ENCODE assay signal across 11 mouse cellular contexts in genomic region chr2:93191488-93192181, GRCm38 (mm10). TPM values are rescaled to one million over a fixed set of nuclear protein-coding genes. Genes with fewer than 3 reads are reported as not detected.
DNase-seq lines count a peak whose midpoint lies in the region; ATAC-seq and TF ChIP-seq lines count a peak whose summit lies in the region.
"Had no signal": no experiment of that assay in that cellular context is flagged by ENCODE, and none has a peak within 500 bp of the region (broad histone marks: within the 10 kb centered on the region; RNA-seq: fewer than 3 reads in every experiment).

No protein-coding gene starts in this region.

- H3K4me2 ChIP-seq in forebrain, embryonic 11.5 days (ENCODE audit: low read depth, low read length, severe bottlenecking): peak overlapping the region; percentile 31; the same call in 1 of the 2 replicates
- 0 out of 2 replicates have a peak overlapping the region, but pooled peaks have one; percentile 3 for H3K4me2 ChIP-seq in intestine, embryonic 15.5 days (replicated peaks)

- WGBS in spleen, adult 2 months: 36% methylated on average over 14 of the region's 14 CpGs
- WGBS in forebrain, embryonic 11.5 days: 71% methylated on average over 14 of the region's 14 CpGs
- WGBS in intestine, embryonic 15.5 days: 65% methylated on average over 14 of the region's 14 CpGs
- 75% methylated on average over 14 of the region's 14 CpGs for WGBS in small intestine, adult 2 months

- peaks cover 55% of the 10 kb centered on the region for H3K4me1 ChIP-seq in spleen, adult 2 months (ENCODE audit: control insufficient read depth, insufficient read depth, insufficient read length)
- H3K4me1 ChIP-seq in forebrain, embryonic 11.5 days (replicated peaks; ENCODE audit: control insufficient read depth, insufficient read depth, low read length): peaks cover 26% of the 10 kb centered on the region; the same call in 1 of the 2 replicates
- peaks cover 65% of the 10 kb centered on the region for H3K4me1 ChIP-seq in intestine, embryonic 15.5 days (replicated peaks)
- peaks cover 24% of the 10 kb centered on the region for H3K4me1 ChIP-seq in small intestine, adult 2 months (ENCODE audit: control insufficient read depth, insufficient read depth, insufficient read length, low read length)

- H3K4me3 ChIP-seq in spleen, adult 2 months (ENCODE audit: extremely low read depth, insufficient read depth, insufficient read length): peak overlapping the region; percentile 31; the same call in 1 of the 2 replicates
- H3K4me3 ChIP-seq in forebrain, embryonic 11.5 days (ENCODE audit: low read depth, low read length): no peak overlapping the region
- H3K4me3 ChIP-seq in intestine, embryonic 15.5 days (replicated peaks): no peak overlapping the region
- H3K4me3 ChIP-seq in small intestine, adult 2 months (ENCODE audit: low read depth, low read length): no peak overlapping the region
- H3K4me3 ChIP-seq: myocyte had no signal

- TF ChIP-seq CTCF in spleen, adult 2 months (IDR thresholded peaks at IDR 0.05; ENCODE audit: extremely low read depth, insufficient read depth, insufficient read length, insufficient replicate concordance): no peak
- no peak for TF ChIP-seq CTCF in small intestine, adult 2 months (IDR thresholded peaks at IDR 0.05; ENCODE audit: extremely low read depth, insufficient read length, insufficient replicate concordance, low read depth, low read length)

- H3K36me3 ChIP-seq in spleen, adult 2 months (ENCODE audit: control insufficient read depth, insufficient read depth, low read length): no peaks in the 10 kb centered on the region
- H3K36me3 ChIP-seq in forebrain, embryonic 11.5 days (ENCODE audit: control insufficient read depth, insufficient read depth, low read length): no peaks in the 10 kb centered on the region
- H3K36me3 ChIP-seq in intestine, embryonic 15.5 days: no peaks in the 10 kb centered on the region
- no peaks in the 10 kb centered on the region for H3K36me3 ChIP-seq in small intestine, adult 2 months (ENCODE audit: control insufficient read depth, insufficient read depth, low read length)

- H3K27ac ChIP-seq in spleen, adult 2 months (ENCODE audit: insufficient read depth, low read length): peak overlapping the region; percentile 85
- no peak overlapping the region for H3K27ac ChIP-seq in forebrain, embryonic 11.5 days (ENCODE audit: low read depth, low read length)
- no peak overlapping the region; the same call in 1 of the 2 replicates for H3K27ac ChIP-seq in intestine, embryonic 15.5 days
- H3K27ac ChIP-seq in small intestine, adult 2 months (ENCODE audit: insufficient read depth, low read depth, low read length): peak overlapping the region; percentile 2; the same call in 1 of the 2 replicates

- TF ChIP-seq POLR2A in spleen, adult 2 months (IDR thresholded peaks at IDR 0.05; ENCODE audit: low read depth, low read length): no peak; the same call in 1 of the 2 replicates
- no peak for TF ChIP-seq POLR2A in small intestine, adult 2 months (IDR thresholded peaks at IDR 0.05; ENCODE audit: low read depth, low read length)

- no peak for ATAC-seq in forebrain, embryonic 11.5 days (replicated peaks; ENCODE audit: low FRiP score)
- no peak for ATAC-seq in intestine, embryonic 15.5 days

- no peaks in the 10 kb centered on the region for H3K27me3 ChIP-seq in spleen, adult 2 months (ENCODE audit: control insufficient read depth, insufficient read depth, low read length)
- no peaks in the 10 kb centered on the region; the same call in 1 of the 2 replicates for H3K27me3 ChIP-seq in forebrain, embryonic 11.5 days (ENCODE audit: control insufficient read depth, insufficient read depth, low read length)
- H3K27me3 ChIP-seq in intestine, embryonic 15.5 days (replicated peaks): no peaks in the 10 kb centered on the region
- no peaks in the 10 kb centered on the region for H3K27me3 ChIP-seq in small intestine, adult 2 months (ENCODE audit: control insufficient read depth, insufficient read depth, low read length)

- H3K9me3 ChIP-seq in forebrain, embryonic 11.5 days (ENCODE audit: control insufficient read depth, low read length): no peaks in the 10 kb centered on the region
- H3K9me3 ChIP-seq in intestine, embryonic 15.5 days: no peaks in the 10 kb centered on the region

- DNase-seq in spleen, adult 2 months (ENCODE audit: low read depth in 1 of 2, low spot score in 2 of 2): no peak
- no peak for DNase-seq in spleen, postnatal 4 days (ENCODE audit: low spot score in 2 of 2)
- DNase-seq in forebrain, embryonic 11.5 days (ENCODE audit: low spot score): no peak
- no peak for DNase-seq in layer of hippocampus, postnatal 25 days (ENCODE audit: extremely low spot score in 1 of 2, low spot score in 1 of 2)
- DNase-seq in kidney, adult 9 months: no peak
- DNase-seq in layer of hippocampus, adult 18-20 months (ENCODE audit: low spot score in 2 of 2): no peak
- DNase-seq: gastrocnemius, postnatal 25 days; kidney, adult 11 months had no signal

- no peak overlapping the region; the same call in 1 of the 2 replicates for H3K9ac ChIP-seq in forebrain, embryonic 11.5 days (ENCODE audit: low read length)
- no peak overlapping the region for H3K9ac ChIP-seq in intestine, embryonic 15.5 days

RNA-seq across cellular contexts. Expression of gene Trp53i11, which starts 4.3 kb away (rescaled TPM):
- polyA plus RNA-seq in spleen, adult 2 months (2012; rRNA removed): 147 and 149 TPM in 2 replicates
- polyA plus RNA-seq in forebrain, embryonic 11.5 days (2014; fragmentation: Nextera tagmentation; extraction: Ambion mirVana): 155 and 170 TPM in 2 replicates
- 36.0 and 38.8 TPM in 2 replicates for polyA plus RNA-seq in intestine, embryonic 15.5 days (2015; fragmentation: Nextera tagmentation; extraction: Ambion mirVana)
- 30.8 and 47.0 TPM in 2 replicates for polyA plus RNA-seq in small intestine, adult 2 months (2012; rRNA removed)
- total RNA-seq in layer of hippocampus, postnatal 25 days (2021): 10 to 100 TPM; 73.9 to 75.7 TPM
- total RNA-seq in layer of hippocampus, adult 18-20 months (2021): 10 to 100 TPM; 74.8 to 94.2 TPM

Comparison
In these comparisons a context has a peak if more than half of its experiments do, and no peak if none do; other contexts are left out.
1. H3K27ac ChIP-seq: peak in spleen, adult 2 months (single experiment) and small intestine, adult 2 months (single experiment); none in forebrain, embryonic 11.5 days (single experiment) and intestine, embryonic 15.5 days (single experiment).